Mouse (Mus musculus) adrenal gland, postnatal 25 days (tissue): ENCODE measurements around the gene Aplp2. TPM values are rescaled to one million over a fixed set of nuclear protein-coding genes. Genes with fewer than 3 reads are reported as not detected.
"Not testable (repeated sequence)": the region's sequence is repeated elsewhere in the genome, so short reads cannot be mapped to it uniquely, and the experiment has no call there.

Experiments
- DNase-seq: peaks from one replicate; pipeline ENCODE4 v3.0.0; 2021; ENCODE audit warnings: mixed read lengths
- total RNA-seq: library from RNA; stranded (reverse); gene quantifications from 2 replicates; pipeline ENCODE4 v1.2.3, GENCODE M21; 2021

The Aplp2 gene
- total RNA-seq, 1 experiment from 2014 or later: 715 TPM

- DNase-seq: no peak
Measured at GRCm38 (mm10) chr9:31181291-31182085, 30.1 kb downstream of the Aplp2 start.

DNA sequence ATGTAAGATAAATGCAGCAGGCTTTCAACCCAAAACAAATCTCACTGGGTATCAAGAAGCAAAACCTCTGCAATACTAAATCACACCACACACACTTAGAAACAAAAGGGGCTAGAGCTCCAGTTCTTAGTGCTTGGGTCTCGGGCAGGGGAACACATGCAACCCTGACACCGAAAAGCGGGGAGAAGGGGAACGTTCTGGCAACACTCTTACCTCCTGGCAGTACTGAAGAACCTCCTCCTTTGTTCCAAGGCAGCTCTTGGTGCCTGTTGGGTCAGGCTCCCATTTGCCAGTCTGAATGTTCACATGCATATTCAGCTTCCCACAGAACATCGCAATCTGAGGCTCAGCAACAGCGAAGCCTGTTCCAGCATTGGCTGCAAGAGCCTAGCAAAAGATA, 33.9 kb downstream of the Aplp2 start:
- no peak for DNase-seq

DNA sequence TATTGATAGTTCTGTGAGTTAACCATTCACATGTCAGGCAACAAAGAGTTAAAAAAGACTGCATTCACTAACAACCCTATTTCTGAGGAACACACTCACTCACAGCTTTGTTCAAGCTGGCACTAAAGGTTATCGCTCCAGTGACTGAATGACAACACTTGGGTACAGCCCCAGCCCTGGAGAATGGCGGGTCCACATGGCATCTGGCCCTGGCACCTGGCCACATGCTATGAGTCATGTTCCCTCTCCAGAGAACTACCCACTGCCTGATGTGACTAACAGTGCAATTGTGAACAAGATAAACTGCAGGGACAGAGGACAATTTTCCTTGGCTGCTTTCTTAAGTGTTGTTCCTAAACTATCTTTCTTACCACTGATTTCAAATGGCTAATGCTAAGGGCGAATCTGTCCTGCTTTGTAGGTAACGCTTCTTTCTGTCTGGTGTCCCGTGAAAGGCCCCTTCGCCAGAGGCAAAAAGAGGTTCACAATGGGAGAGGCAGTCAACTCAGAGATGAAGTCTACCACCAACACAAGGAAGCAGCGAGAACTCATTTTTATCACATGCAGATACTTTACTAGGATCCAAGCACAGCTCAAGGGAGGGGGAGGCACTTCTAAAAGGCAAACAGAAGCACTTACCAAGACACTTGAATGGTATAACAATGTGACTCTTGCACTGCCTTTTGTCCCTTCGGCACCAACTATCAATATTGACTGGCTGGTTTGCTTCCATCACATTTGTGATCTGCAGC, 35.1 kb downstream of the Aplp2 start:
- DNase-seq: peak; percentile 98

DNA sequence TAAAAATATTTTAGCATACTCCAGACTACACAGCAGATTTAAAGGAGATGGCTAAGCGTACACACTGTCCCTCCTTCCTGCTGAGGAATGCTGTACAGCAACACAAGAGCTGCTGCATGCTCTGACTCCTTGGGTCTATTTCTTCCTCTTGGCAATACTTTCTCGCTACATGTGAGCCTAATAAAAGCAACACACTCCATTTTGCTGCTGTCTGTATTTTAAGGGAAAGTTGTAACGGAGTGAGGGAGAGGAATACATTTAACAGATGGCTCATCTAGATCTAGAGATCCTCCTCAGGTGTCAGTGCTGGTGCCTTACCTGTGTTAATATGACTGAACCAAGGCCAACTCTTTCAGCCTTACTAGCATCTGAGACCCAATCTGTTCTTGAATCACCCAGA, 35.6 kb downstream of the Aplp2 start:
- DNase-seq: no peak

DNA sequence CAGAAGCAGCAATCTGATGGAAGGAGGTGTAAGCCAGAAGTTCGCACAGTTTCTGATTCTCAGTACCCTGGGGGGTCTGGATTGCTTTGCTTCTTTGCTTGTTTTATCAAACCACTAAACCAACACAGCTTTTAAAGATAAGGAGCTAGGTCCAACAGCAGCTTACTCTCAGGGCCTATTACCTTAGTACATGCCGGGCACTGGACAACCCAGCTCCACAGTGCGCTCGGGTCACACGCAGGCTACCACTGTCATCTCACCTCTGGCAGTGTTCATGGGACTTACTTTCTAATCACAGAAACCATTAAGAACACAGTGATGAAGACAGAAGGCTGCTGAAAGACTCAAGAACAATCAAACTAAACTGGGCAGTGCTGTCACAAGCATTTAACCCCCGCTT, 36.3 kb downstream of the Aplp2 start:
- DNase-seq: no peak

DNA sequence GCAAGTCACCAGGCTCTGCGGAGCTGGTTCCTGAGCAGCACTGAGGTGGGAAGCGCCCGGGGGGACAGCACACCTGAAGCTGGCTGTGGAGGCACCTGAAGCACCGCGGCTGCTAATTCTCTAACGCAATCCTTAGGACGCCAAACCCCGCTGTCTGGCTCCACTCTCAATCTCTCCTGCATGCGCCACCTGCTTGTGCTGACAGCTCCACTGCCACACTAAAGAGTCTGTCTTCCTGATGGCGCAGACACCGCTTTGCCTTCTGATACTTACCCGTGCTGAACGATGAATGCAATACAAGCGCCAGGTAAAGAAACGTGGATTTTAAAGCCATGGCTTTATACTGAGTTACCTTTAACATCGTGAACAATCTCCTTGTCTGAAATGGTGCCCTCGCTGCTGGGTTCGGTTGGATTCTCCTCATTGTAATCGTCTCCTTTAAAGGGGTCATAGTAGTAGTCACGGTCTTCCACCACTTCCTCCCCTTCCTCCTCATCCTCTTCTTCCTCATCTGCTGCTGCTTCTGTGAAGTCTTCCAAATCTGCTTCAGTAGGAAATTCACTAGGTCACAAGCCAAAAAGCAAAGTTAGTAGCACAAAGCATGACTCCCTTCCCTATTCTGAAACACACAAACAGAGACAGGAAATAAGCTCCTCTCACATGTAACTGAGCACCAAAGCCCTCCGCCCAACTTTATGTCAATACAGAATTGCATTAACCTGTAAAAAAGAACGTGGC, 43.1 kb downstream of the Aplp2 start:
- no peak for DNase-seq

GRCm38 (mm10) chr9:31167305-31167704, 44.3 kb downstream of the Aplp2 start:
- DNase-seq: no peak

DNA sequence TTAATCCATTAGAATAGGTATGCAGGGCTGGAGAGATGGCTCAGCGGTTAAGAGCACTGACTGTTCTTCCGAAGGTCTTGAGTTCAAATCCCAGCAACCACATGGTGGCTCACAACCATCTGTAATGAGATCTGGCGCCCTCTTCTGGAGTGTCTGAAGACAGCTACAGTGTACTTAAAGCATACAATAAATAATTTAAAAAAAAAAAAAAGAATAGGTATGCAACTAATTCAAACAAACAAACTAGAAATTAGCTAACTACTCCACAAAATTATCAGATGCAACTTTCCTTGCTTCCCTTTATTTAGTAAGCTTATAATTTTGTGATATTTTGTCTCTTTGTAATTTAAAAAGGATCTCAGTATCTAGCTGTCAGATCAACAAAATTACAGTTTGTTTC, 46.1 kb downstream of the Aplp2 start:
- not testable (repeated sequence) for DNase-seq

DNA sequence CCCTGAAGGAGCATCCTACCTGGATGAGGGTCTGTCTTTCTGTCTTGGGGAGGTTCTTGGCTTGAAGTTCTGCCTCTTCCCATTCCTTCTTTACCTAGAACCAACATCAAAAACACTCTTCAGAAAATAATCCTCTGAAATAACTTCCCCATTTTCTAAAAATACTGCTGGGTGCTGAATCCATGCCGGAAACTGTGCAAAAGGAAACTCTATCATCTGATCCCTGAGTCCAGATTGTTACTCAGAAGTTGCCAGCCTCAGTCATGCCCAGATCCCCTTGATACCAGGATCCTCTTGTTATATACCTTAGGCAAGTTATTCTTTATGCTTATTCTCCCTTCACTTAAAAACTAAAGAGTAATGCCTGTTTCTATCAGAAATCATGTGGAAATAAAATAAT, 48.3 kb downstream of the Aplp2 start:
- DNase-seq: no peak

DNA sequence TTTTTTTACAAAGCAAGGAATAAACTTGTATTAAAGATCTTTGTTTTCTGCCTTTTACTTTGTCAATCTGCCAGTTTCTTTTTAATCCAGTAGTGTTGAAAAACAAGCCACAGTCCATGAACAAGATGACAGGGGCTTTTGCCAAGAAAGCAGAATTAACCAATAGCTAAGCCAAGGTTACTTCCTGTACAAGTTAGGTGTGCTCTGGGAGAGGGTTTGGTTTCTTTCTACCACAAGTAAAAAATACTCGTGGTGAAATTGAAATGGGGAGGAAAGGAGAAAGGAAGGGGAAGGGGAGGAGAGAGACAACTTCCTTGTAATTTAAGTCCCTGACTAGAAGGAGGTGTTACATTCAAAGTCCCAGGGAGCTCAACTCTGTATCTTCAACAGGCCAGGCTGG, 48.7 kb downstream of the Aplp2 start:
- DNase-seq: no peak

DNA sequence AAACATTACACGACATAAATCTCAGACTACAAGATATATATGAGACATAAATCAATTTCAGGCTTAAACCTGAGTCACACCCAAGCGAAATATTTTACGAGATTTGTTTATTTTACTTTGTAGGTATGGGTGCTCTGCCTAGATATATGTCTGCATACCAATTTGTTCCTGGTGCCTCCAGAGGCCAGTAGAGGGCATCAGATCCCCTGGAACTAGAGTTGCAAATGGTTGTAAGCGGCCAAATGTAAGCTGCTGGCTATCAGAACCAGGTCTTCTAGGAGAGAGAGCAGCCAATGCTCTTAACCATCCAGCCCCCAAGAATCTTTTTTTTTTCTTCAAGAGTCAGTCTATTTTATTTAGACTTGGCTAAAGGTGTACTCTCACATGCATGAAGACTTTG, 51.7 kb downstream of the Aplp2 start:
- DNase-seq: no peak

DNA sequence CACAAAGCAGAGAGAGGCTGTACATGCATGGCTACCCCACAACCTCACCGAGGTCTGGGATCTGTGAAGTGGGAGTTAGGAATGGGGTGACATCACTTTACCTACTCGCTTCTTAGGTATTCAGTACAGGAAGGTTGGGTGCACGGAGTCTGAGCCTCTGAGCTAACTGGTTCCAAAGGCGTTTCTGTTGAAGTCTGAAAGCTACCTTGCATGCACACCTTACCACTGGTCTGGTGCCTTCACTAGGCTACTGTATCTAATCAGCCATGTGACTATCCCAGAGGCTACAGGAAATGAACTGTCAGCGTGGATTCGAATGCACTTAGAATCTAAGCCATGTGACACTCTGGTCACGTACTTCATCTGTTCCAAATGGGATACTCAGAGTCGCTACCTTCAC, 55.0 kb downstream of the Aplp2 start:
- no peak for DNase-seq

- no peak for DNase-seq
Measured at GRCm38 (mm10) chr9:31151050-31151449, 60.6 kb downstream of the Aplp2 start.

DNA sequence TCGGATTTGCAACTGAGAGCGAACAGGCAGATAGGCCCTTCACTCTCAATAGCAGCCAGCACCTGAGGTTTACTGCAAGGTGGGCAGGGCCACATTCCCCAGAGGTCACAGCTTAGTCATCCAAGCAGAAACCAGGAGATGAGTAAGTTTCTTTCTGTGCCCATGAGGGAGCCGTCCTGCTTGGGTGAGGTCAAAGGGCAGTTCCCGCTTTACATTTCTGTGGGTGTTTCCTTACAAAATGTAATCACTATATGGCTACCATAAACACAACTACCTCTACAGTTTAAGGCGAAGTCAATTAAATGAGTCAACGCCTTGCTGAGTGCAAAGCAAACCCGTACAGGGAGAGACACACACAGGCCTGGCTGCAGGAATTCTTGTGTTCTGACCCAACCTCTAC, 63.5 kb downstream of the Aplp2 start:
- DNase-seq: no peak

DNA sequence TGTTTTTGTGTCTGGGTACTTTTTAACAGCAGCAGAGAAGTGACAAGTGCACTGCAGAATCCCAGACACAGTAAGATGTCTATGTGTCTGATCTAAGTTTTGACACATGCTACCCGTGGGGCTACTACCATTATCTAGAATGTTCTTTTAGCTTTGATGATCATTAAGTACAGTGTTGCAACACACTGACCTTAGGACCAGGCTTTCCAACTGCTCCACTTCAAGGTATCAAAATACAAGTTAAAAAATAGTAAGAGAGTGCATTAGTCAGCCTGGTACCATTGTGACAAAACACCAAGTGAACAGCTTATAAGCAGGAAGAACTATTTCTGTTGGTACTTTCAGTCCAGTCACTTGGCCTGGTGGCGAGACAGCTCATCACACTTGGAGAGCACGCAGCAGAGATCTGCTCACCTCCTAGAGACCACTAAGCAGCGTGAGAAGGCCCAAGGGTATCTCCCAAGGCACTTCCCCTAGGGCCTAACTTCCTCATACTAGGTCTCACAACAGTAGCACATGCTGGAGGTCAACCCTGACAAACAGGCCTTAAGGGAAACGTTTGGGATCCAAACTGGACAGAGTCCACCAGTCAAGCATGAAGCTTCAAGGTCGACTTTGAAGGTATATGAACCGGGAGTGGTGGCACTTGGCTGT, 66.2 kb downstream of the Aplp2 start:
- no peak for DNase-seq

DNA sequence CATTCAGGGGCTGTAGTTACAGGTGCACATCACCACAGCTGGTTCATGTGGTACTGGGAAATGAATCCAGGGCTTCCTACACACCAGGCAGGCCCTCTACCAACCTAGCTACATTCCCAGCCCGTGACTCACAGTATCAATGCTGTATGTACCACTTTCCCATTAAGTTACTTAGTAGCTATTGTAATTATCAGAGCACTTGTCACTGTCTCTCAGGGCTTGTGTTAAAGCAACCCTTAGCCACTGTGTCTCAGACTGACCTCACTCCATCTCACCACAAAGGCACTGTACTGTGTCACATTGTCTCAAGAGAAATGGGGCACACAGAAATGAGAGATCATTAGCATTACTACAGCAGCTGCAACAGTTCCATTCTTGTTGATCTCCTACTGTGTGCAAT, 68.7 kb downstream of the Aplp2 start:
- no peak for DNase-seq

DNA sequence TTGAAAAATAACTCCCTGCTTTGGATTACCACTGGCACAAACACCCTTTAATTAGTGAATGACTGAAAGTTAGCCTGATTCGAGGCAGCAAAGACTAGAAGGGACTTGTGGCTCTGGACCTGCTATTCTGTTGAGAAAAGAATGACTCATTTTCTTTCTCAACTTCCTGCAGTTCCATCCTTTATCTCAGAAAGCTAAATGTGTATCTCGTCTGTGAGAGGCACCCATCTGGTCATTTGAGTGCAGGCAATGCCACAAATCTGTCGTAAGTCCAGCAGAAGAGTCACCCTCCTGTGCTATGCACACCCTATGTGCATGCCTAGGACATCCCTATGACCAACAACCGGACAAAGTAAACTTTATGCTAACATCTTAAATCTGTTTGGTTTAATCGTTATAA, 78.5 kb downstream of the Aplp2 start:
- DNase-seq: no peak

DNA sequence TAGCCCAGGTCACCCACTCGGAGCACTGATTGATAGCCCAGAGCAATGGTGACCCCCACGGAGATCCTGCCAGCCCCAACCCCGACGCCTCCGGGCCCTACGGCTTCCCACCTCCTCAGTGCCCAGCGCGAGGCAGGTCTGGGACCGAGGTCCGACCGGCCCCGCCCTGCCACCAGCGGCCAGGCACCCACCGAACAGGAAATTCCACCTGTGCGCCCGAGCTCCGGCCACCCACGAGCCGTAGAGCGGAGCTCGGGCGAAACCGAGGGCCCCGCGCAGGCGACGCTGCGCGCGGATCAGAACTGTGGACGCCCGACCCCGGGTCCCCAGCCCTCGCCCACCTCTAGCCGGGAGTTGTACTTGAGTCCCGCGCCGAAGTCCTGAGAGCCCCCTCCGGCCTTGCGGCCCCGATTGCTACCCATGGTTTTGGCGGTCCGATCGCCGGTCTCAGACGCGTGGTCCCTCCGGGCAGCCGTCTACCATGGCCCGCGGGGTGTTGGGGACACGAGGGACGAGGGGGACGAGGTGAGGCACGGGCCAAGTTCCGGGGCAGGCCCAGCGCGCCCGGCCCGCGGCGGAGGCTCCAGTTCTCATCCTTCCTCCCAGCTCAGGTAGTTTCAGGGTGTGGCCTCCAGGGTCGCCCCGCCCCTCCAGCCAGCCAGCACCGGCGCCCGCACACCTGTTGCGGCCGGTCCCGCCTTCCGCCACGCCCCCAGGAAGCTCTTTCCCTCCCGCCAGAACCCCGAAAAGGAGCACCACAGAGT, 80.2 kb downstream of the Aplp2 start, which contains the start of gene St14:
Gene St14 (minus strand): TSS at position 649 of the 764 bp plus-strand sequence.
- peak; percentile 17 for DNase-seq

- no peak for DNase-seq
Measured at GRCm38 (mm10) chr9:31130357-31131204, 81.0 kb downstream of the Aplp2 start.

DNA sequence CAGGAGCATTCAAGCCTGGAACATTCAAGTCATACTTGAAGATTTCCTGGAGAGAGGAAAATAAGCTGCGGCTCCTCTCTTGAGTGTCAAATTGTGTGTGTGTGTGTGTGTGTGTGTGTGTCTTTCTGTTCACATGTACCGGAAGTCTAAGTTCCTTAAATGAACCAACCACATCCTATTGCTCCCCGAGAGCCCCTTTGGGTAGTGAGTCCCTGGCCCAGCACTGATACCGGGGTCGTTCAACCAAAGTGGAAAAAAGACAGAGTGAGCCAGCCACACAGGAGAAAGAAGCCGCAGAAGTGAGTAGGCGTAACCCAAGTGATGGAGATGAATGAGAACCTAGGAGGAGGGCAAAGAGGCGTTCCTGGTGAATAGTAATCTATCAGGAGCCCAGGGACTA, 81.7 kb downstream of the Aplp2 start:
- DNase-seq: no peak
